16 mouse cellular contexts compared by ENCODE assay signal in genomic region chr14:62733666-62734065, GRCm38 (mm10).
"Had no signal": no experiment of that assay in that cellular context is flagged by ENCODE, and none has a peak within 500 bp of the region (broad histone marks: within the 10 kb centered on the region; RNA-seq: fewer than 3 reads in every experiment).

No protein-coding gene starts in this region.

- H3K27me3 ChIP-seq: midbrain, embryonic 12.5 days; neural tube, embryonic 12.5 days; stomach, embryonic 15.5 days had no signal

- H3K27ac ChIP-seq: midbrain, embryonic 10.5 days; midbrain, embryonic 12.5 days; neural tube, embryonic 12.5 days; stomach, embryonic 15.5 days; stomach, postnatal 0 days had no signal

- H3K4me3 ChIP-seq: midbrain, embryonic 10.5 days; midbrain, embryonic 12.5 days; myocyte; neural tube, embryonic 12.5 days; stomach, embryonic 15.5 days had no signal

- H3K4me2 ChIP-seq: lung, embryonic 14.5 days; midbrain, embryonic 12.5 days; neural tube, embryonic 12.5 days; stomach, embryonic 15.5 days had no signal

- H3K4me1 ChIP-seq: midbrain, embryonic 10.5 days; midbrain, embryonic 12.5 days; neural tube, embryonic 12.5 days; stomach, embryonic 15.5 days had no signal

- H3K9me3 ChIP-seq: midbrain, embryonic 10.5 days; midbrain, embryonic 12.5 days; neural tube, embryonic 12.5 days; stomach, embryonic 15.5 days had no signal

- DNase-seq: lung, adult 18-20 months; lung, embryonic 14.5 days; lung, postnatal 10 days; lung, postnatal 4 days; midbrain, embryonic 14.5 days; right cerebral cortex, postnatal 14 days; thymus, adult 2 months; thymus, postnatal 25 days; thymus, postnatal 4 days had no signal

- H3K9ac ChIP-seq: lung, embryonic 14.5 days; midbrain, embryonic 12.5 days; neural tube, embryonic 12.5 days; stomach, embryonic 15.5 days had no signal

- ATAC-seq: midbrain, embryonic 16.5 days had no signal
